Mouse (Mus musculus): ENCODE data around the gene Dusp23.

DNA sequence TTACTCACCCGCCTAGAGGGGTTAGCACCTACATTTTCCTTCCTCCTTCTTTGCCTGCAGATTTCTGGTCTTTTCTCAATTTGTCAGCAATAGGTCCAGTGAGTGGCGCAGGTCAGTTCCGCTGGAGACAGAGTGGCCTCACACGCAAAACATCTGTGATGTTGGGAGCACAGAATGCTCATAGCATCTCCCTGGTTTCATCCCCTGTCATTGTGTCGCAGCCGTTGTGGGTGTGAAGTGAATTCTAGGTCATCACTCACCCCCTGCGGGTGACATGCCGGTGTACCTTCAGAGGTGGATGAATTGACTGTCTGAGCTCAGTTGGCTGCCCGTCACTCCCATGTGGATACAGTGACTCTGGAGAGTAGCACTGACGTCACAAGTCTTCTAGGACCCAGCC, 21.5 kb downstream of the Dusp23 start:
- no peak for TF ChIP-seq EP300 (IDR thresholded peaks at IDR 0.05; ENCODE audit: low read depth)
- no peak for TF ChIP-seq CTCF (IDR thresholded peaks at IDR 0.05; ENCODE audit: low read depth)

Measured in liver, embryonic 14.5 days (tissue).